7 mouse cellular contexts compared by ENCODE assay signal in genomic region chr1:73962049-73962448, GRCm38 (mm10).
A peak's percentile ranks its signal among the peaks of the same experiment; 100 is the strongest.
DNase-seq lines count a peak whose midpoint lies in the region; ATAC-seq and TF ChIP-seq lines count a peak whose summit lies in the region.

No protein-coding gene starts in this region.

- H3K9ac ChIP-seq in kidney, embryonic 15.5 days, result peak overlapping the region; percentile 38; the same call in 1 of the 2 replicates

- DNase-seq in kidney, adult 18-20 months, result no peak
- peak; percentile 78 for DNase-seq in gastrocnemius, postnatal 25 days
- peak; percentile 70 to 75 for DNase-seq in heart, postnatal 10 days
- no peak for DNase-seq in layer of hippocampus, postnatal 14 days (ENCODE audit: low spot score in 2 of 2)
- no peak for DNase-seq in layer of hippocampus, postnatal 25 days (ENCODE audit: extremely low spot score in 1 of 2, low spot score in 1 of 2)

- peaks cover 66% of the 10 kb centered on the region for H3K4me1 ChIP-seq in kidney, embryonic 15.5 days

- peak overlapping the region; percentile 58 for H3K4me2 ChIP-seq in kidney, embryonic 15.5 days
- peak overlapping the region; percentile 93 for H3K4me2 ChIP-seq in myocyte (ENCODE audit: low read depth)

- no peaks in the 10 kb centered on the region for H3K27me3 ChIP-seq in kidney, embryonic 15.5 days
- no peaks in the 10 kb centered on the region for H3K27me3 ChIP-seq in myocyte (ENCODE audit: control insufficient read depth, insufficient read depth, insufficient read length)

- no peak for ATAC-seq in kidney, embryonic 15.5 days (replicated peaks; ENCODE audit: low FRiP score)

- WGBS in kidney, embryonic 15.5 days, result 78% methylated on average over 5 of the region's 5 CpGs

- intact Hi-C loops in heart, postnatal 10 days (cut with DNase I), result loop anchor here (2.0 kb wide), 2 partner anchors 19 to 39 kb away; no protein-coding TSS in a partner anchor

- no peaks in the 10 kb centered on the region for H3K9me3 ChIP-seq in kidney, embryonic 15.5 days (replicated peaks)

- TF ChIP-seq POLR2A in myocyte (IDR thresholded peaks at IDR 0.05; ENCODE audit: insufficient read length, low read depth), result no peak

- H3K4me3 ChIP-seq in kidney, embryonic 15.5 days (replicated peaks), result peak overlapping the region; percentile 34
- peak overlapping the region; percentile 43 for H3K4me3 ChIP-seq in myocyte

- peaks cover 18% of the 10 kb centered on the region; the same call in 1 of the 2 replicates for H3K36me3 ChIP-seq in kidney, embryonic 15.5 days
- H3K36me3 ChIP-seq in myocyte (ENCODE audit: control insufficient read depth, insufficient read depth), result peaks cover 7% of the 10 kb centered on the region

- peak overlapping the region; percentile 9 for H3ac ChIP-seq in myocyte (ENCODE audit: control insufficient read depth, insufficient read length)

- peaks cover 66% of the 10 kb centered on the region for H3K79me2 ChIP-seq in myocyte (ENCODE audit: control insufficient read depth, insufficient read depth)

- peak overlapping the region; percentile 95 for H3K27ac ChIP-seq in kidney, embryonic 15.5 days

TF ChIP-seq in myocyte, 11 proteins besides CTCF, POLR2A, EP300 and RAD21:
- no peak for TF ChIP-seq CEBPB (IDR thresholded peaks at IDR 0.05; ENCODE audit: insufficient read depth, poor library complexity, severe bottlenecking)
- TF ChIP-seq SRF (IDR thresholded peaks at IDR 0.05; ENCODE audit: control insufficient read depth, insufficient read length, low read depth), result no peak
- no peak for TF ChIP-seq USF1 (IDR thresholded peaks at IDR 0.05; ENCODE audit: low read depth)
- no peak for TF ChIP-seq POLR2AphosphoS2 (IDR thresholded peaks at IDR 0.05; ENCODE audit: insufficient read length, low read depth)
- peak in 2 of 3 experiments; percentile 29 to 75 for TF ChIP-seq MYOD1 (IDR thresholded peaks at IDR 0.05; ENCODE audit: control insufficient read depth in 1 of 3, insufficient read length in 2 of 3, low read depth in 2 of 3)
- no peak for TF ChIP-seq E2F4 (IDR thresholded peaks at IDR 0.05; ENCODE audit: insufficient read depth)
- peak in 1 of 3 experiments; percentile 75 for TF ChIP-seq MYOG (IDR thresholded peaks at IDR 0.05; ENCODE audit: control insufficient read depth in 1 of 3, insufficient read depth in 1 of 3, insufficient read length in 2 of 3, low read depth in 2 of 3)
- no peak for TF ChIP-seq MAX (IDR thresholded peaks at IDR 0.05; ENCODE audit: low read depth)
- TF ChIP-seq TCF12 (IDR thresholded peaks at IDR 0.05; ENCODE audit: insufficient read depth, poor library complexity, severe bottlenecking), result no peak

Comparison
In these comparisons a context has a peak if more than half of its experiments do, and no peak if none do; other contexts are left out.
1. DNase-seq: peak in gastrocnemius, postnatal 25 days (single experiment) and heart, postnatal 10 days (2 of 2); none in kidney, adult 18-20 months (single experiment), layer of hippocampus, postnatal 14 days (0 of 2) and layer of hippocampus, postnatal 25 days (0 of 2).